Mouse (Mus musculus) heart, embryonic 14.5 days (tissue): ENCODE measurements around the gene Ash1l. TPM values are rescaled to one million over a fixed set of nuclear protein-coding genes. Genes with fewer than 3 reads are reported as not detected.

ENCODE experiments used
- ATAC-seq: fragments of 200-750 bp; cut with Nextera tagmentation; 2 replicates; pipeline ENCODE4 v1.8.0; 2017; ENCODE audit warnings: low read depth, moderate TSS enrichment; ENCODE audit not compliant: insufficient number of reproducible peaks, insufficient read depth, low FRiP score
- H3K27ac ChIP-seq, 2 experiments: fragments of 200-500 bp in 1 of 2; fragments of 300-500 bp in 1 of 2; sonication (generic) in 1 of 2; replicated peaks in 1 of 2; 2 replicates each; pipeline ENCODE4 v1.5.1; 2012 to 2014; ENCODE audit warnings: low read depth in 2 of 2, low read length in 2 of 2, control low read depth in 1 of 2, mild to moderate bottlenecking in 1 of 2, mixed read lengths in 1 of 2; ENCODE audit not compliant: control insufficient read depth in 1 of 2, insufficient read depth in 1 of 2
- H3K27me3 ChIP-seq: fragments of 300-500 bp; sonication (generic); 2 replicates; pipeline ENCODE4 v1.6.1; 2014; ENCODE audit warnings: mild to moderate bottlenecking, low read length, control low read depth; ENCODE audit not compliant: control insufficient read depth, insufficient read depth
- H3K36me3 ChIP-seq: fragments of 300-500 bp; sonication (generic); 2 replicates; pipeline ENCODE4 v1.6.1; 2014; ENCODE audit warnings: mild to moderate bottlenecking, control low read depth, low read length, mixed read lengths; ENCODE audit not compliant: control insufficient read depth, insufficient read depth
- H3K4me1 ChIP-seq, 2 experiments: fragments of 200-500 bp in 1 of 2; fragments of 300-500 bp in 1 of 2; sonication (generic) in 1 of 2; 2 replicates each; pipeline ENCODE4 v1.6.1; 2012 to 2014; ENCODE audit warnings: low read length in 2 of 2, control low read depth in 1 of 2, mixed read lengths in 1 of 2; ENCODE audit not compliant: control insufficient read depth in 2 of 2, insufficient read depth in 2 of 2
- H3K4me2 ChIP-seq: fragments of 300-500 bp; sonication (generic); 2 replicates; pipeline ENCODE4 v1.6.1; 2014; ENCODE audit warnings: mild to moderate bottlenecking, low read length
- H3K4me3 ChIP-seq, 2 experiments: fragments of 200-500 bp in 1 of 2; fragments of 300-500 bp in 1 of 2; sonication (generic) in 1 of 2; 2 replicates each; pipeline ENCODE4 v1.5.1; 2012 to 2014; ENCODE audit warnings: low read length in 2 of 2, mild to moderate bottlenecking in 2 of 2, control low read depth in 1 of 2, low read depth in 1 of 2, moderate library complexity in 1 of 2; ENCODE audit not compliant: control insufficient read depth in 1 of 2, insufficient read depth in 1 of 2
- H3K9ac ChIP-seq: fragments of 300-500 bp; sonication (generic); 2 replicates; pipeline ENCODE4 v1.6.1; 2014; ENCODE audit warnings: mild to moderate bottlenecking, low read length
- H3K9me3 ChIP-seq: fragments of 300-500 bp; sonication (generic); 2 replicates; pipeline ENCODE4 v1.6.1; 2016; ENCODE audit warnings: low read length, control low read depth; ENCODE audit not compliant: control insufficient read depth
- WGBS: fragments of 180-500 bp; shearing (Covaris S2); extraction: QIAGEN DNeasy Blood & Tissue Kit; methylation state at CpG from one replicate; pipeline ENCODE4 v1.1.7; 2014; 5-methylcytosine and 5-hydroxymethylcytosine counted together
- polyA plus RNA-seq: library from polyadenylated mRNA; unstranded; fragments of >200 nt; fragmentation: Nextera tagmentation; extraction: Ambion mirVana; gene quantifications from 2 replicates; pipeline ENCODE4 v1.2.1, GENCODE M21; 2014

Ash1l gene
- polyA plus RNA-seq, 1 experiment from 2014 or later, result 16.8 TPM

- Histone ChIP-seq H3K4me1 (peaks cover 8 to 11% of the 10 kb centered on the region in 2 experiments), H3K9ac (peak overlapping the region; percentile 74), H3K27me3 (no peaks in the 10 kb centered on the region), H3K27ac (peak overlapping the region; percentile 85 to 93), H3K36me3 (peaks cover 34% of the 10 kb centered on the region), H3K4me3 (peak overlapping the region; percentile 76 to 87), H3K4me2 (peak overlapping the region; percentile 88), H3K9me3 (no peaks in the 10 kb centered on the region)
- WGBS, result 30% methylated on average over 8 of the region's 8 CpGs
- ATAC-seq, result no peak
Measured at GRCm38 (mm10) chr3:88914384-88914810, 36.0 kb upstream of the Ash1l start.

DNA sequence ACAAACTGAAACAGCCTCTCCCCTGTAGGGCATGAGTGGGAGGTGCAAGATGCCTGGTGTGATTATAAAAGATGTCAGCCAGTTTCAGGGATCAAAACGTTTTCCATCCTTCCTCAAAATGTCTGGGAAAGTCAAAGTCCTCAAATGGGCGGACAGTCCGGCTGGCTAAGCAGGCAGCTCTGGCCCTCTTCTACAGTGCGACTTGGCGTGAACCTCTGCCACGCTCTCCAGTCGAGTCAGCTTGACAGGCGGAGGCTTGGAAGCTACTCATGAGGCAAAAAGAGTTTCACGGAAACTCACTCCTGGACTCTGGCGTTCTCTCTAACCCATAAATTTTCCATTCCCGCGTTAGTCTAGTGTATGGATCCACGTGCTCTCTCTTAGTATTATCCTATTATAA is 31.4 kb upstream of the Ash1l start:
- ATAC-seq, result no peak
- WGBS, result 84% methylated on average over 13 of the region's 13 CpGs

GRCm38 (mm10) chr3:88921411-88921810 is 29.0 kb upstream of the Ash1l start:
- H3K36me3 ChIP-seq, result peaks cover 46% of the 10 kb centered on the region
- ATAC-seq, result peak; percentile 48; the same call in 1 of the 2 replicates
- peaks cover 14% of the 10 kb centered on the region for H3K9me3 ChIP-seq
- H3K27ac ChIP-seq, result peak overlapping the region in 1 of 2 experiments; percentile 30; a peak in 3 of 4 replicates
- no peak overlapping the region for H3K4me2 ChIP-seq
- WGBS, result 43% methylated on average over 9 of the region's 9 CpGs
- no peak overlapping the region for H3K4me3 ChIP-seq
- no peak overlapping the region for H3K9ac ChIP-seq
- H3K27me3 ChIP-seq, result no peaks in the 10 kb centered on the region
- peaks cover 15 to 25% of the 10 kb centered on the region in 2 experiments for H3K4me1 ChIP-seq

More for the DNA sequence above, 31.4 kb upstream of the Ash1l start:
- no peaks in the 10 kb centered on the region for H3K27me3 ChIP-seq
- H3K27ac ChIP-seq, result no peak overlapping the region
- H3K4me2 ChIP-seq, result no peak overlapping the region
- peaks cover 8 to 11% of the 10 kb centered on the region in 2 experiments for H3K4me1 ChIP-seq
- peaks cover 28% of the 10 kb centered on the region for H3K36me3 ChIP-seq
- no peak overlapping the region for H3K9ac ChIP-seq
- H3K4me3 ChIP-seq, result no peak overlapping the region
- peaks cover 14% of the 10 kb centered on the region for H3K9me3 ChIP-seq

GRCm38 (mm10) chr3:88923989-88924591 is 26.3 kb upstream of the Ash1l start:
- Histone ChIP-seq H3K9ac (0 out of 2 replicates have a peak overlapping the region, but pooled peaks have one; percentile 34), H3K4me1 (peaks cover 15 to 25% of the 10 kb centered on the region in 2 experiments), H3K4me3 (no peak overlapping the region), H3K4me2 (peak overlapping the region; percentile 31; the same call in 1 of the 2 replicates), H3K36me3 (peaks cover 73% of the 10 kb centered on the region), H3K27ac (peak overlapping the region; percentile 61 to 72), H3K27me3 (no peaks in the 10 kb centered on the region), H3K9me3 (peaks cover 14% of the 10 kb centered on the region)
- peak; percentile 71 for ATAC-seq
- 29% methylated on average over 8 of the region's 8 CpGs for WGBS

DNA sequence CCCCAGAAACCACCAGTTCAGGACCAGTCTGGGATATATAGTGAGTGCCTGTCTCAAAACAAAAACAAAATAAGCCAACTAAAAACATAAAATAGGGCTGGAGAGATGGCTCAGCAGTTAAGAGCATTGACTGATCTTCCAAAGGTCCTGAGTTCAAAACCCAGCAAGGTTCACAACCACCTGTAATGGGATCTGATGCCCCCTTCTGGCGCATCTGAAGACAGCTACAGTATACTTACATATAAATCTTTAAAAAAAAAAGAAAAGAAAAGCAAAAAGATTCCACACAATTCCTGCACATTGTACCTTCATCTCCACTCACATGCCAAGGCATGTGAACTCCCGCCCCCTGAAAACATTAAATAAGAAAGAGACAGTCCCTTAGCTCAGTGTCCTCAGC is 24.8 kb upstream of the Ash1l start:
- no peaks in the 10 kb centered on the region for H3K27me3 ChIP-seq
- H3K4me2 ChIP-seq, result no peak overlapping the region
- no peak for ATAC-seq
- H3K36me3 ChIP-seq, result peaks cover 88% of the 10 kb centered on the region
- H3K4me1 ChIP-seq, result peaks cover 15 to 25% of the 10 kb centered on the region in 2 experiments
- no peak overlapping the region for H3K9ac ChIP-seq
- WGBS, result 88% methylated on average over 2 of the region's 2 CpGs
- H3K9me3 ChIP-seq, result peaks cover 8% of the 10 kb centered on the region; the same call in 1 of the 2 replicates
- no peak overlapping the region for H3K27ac ChIP-seq
- no peak overlapping the region for H3K4me3 ChIP-seq

- no peaks in the 10 kb centered on the region for H3K27me3 ChIP-seq
- no peaks in the 10 kb centered on the region for H3K9me3 ChIP-seq
- H3K36me3 ChIP-seq, result peaks cover 98% of the 10 kb centered on the region
- 88% methylated on average over 3 of the region's 3 CpGs for WGBS
- ATAC-seq, result no peak
- no peak overlapping the region for H3K9ac ChIP-seq
- H3K4me2 ChIP-seq, result no peak overlapping the region
- no peak overlapping the region for H3K4me3 ChIP-seq
- H3K27ac ChIP-seq, result no peak overlapping the region
- peaks cover 5 to 10% of the 10 kb centered on the region in 2 experiments for H3K4me1 ChIP-seq
Measured at GRCm38 (mm10) chr3:88929501-88929900, 20.9 kb upstream of the Ash1l start.

GRCm38 (mm10) chr3:88939071-88939470 is 11.4 kb upstream of the Ash1l start:
- no peak for ATAC-seq
- Histone ChIP-seq H3K4me1 (no peaks in the 10 kb centered on the region), H3K27me3 (no peaks in the 10 kb centered on the region), H3K36me3 (peaks cover 77% of the 10 kb centered on the region), H3K4me3 (no peak overlapping the region), H3K9me3 (no peaks in the 10 kb centered on the region), H3K4me2 (no peak overlapping the region), H3K27ac (no peak overlapping the region), H3K9ac (no peak overlapping the region)
- 88% methylated on average over 10 of the region's 10 CpGs for WGBS
